Mouse (Mus musculus): ENCODE measurements around the gene Olr1. TPM values are rescaled to one million over a fixed set of nuclear protein-coding genes. Genes with fewer than 3 reads are reported as not detected.
"Not testable (repeated sequence)": the region's sequence is repeated elsewhere in the genome, so short reads cannot be mapped to it uniquely, and the experiment has no call there.

Olr1 gene
- total RNA-seq, 4 experiments from 2014 or later, result 0.14 TPM; not detected in 3

DNA sequence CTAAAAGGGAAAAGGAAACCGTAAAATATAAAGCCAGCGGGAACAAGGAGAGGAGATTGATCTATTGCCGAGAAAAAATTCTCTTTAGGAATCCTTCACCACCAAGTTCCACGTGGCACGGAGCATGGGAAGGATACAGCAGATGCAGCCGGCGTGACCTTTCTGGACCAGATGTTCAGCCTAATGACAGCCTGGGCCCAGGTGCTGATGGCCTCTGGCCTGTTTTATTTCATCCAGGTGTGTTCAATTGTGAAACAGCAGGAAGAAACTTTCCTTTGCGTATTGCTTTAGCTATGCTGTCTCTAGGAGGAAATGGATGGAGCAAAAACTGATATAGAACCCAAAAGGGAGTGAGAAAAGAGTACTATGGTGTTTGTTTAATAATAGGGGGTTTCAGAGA is 5.9 kb upstream of the Olr1 start:
- no peak for DNase-seq (ENCODE audit: low spot score in 2 of 2)

DNA sequence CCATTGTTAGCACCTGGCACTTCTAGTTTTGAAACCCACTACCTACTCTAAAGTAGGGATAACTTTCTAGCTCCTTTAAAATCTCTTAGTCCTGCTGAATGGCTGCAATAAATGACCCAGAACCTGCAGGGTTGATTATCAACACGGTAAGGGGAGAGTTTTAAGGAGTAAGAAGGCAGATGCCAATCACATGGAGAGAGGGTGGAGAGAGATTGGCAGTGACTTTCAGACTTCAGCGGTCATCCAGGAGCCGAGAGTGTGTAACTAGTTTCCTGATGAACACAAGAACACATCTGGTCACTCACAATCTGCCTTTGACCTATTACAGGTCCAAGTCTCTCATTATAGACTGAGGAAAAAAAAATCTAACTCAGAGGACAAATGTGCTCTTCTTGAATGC is 5.4 kb upstream of the Olr1 start, which contains the start of gene Tmem52b:
TSS of gene Tmem52b (plus strand) at position 189 of the 400 bp plus-strand sequence.
- DNase-seq (ENCODE audit: low spot score in 2 of 2), result no peak

DNA sequence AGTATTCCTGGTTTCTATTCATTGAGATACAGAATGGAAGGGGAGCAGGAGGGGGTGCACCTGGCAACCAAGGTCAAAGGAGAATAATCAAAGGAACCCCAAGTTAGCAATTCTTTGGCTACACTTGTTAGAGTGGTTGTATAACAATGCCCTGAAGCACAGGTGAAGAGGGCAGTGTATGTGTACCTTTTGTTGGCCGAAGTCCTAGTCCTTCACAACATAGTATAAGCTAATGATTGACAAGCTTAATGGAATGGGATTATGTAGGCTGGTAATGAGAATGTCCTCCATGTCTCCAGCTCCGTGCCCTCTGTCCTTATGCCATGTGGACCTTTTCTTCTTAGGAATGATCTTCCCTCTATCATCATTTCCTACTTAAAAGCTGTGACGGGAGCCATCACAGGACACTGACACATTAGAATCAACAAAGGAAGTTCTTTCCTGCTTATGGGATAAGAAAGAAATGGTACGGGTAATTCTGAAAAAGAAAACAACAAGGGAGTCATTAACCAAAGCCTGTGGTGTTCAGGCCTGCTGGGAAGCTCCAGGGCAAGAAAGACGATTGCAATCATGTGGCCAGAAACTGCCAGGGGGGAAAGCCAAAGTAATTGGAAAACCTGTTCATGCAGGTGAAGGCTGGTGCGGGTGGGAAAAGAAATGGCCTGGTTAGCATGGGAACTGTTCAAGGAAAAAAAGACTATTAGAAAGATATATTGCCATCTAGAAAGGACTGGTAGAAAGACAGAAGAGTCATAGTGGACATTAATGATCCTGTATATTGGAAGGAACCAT is 3.4 kb upstream of the Olr1 start:
- no peak for DNase-seq (ENCODE audit: low spot score in 2 of 2)

DNA sequence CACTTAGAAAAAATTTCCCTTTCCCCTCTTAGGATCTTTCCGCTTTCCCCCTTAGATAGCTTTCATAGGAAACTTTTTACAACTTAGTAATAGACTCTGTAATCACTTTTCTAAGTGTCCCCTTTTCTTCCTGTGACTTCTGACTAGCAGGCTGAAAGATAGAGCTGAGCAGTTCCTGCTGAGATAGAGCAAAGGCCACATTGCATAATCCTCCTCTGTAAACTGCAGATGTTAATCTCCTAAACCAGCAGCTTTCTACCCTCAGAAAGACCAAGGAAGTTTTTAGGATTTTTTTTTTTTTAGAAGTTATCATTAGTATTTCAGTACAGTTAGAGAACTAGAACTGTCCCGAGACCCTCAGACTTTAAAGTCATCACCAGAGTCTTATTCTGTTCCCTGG is 3.5 kb downstream of the Olr1 start:
- DNase-seq (ENCODE audit: low spot score in 2 of 2), result no peak

DNA sequence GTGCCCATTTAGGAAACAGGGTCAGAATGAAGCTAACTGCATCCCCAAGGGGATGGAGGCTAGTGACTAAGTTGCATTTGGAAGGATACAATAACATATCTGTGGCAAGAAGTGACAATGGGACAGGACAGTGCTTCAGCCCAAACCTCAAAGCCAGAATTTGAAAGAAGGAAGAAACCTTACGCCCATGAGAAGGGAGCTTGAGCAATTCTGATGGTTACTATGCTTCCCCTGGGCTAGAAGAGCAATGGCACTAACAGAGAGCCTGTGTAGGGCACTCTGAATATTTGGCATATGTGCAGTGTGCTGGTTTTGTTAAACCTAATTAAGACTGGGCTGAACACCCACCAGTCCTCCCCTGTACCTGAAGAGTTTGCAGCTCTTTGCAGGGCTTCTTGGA is 7.4 kb downstream of the Olr1 start:
- DNase-seq (ENCODE audit: low spot score in 2 of 2), result not testable (repeated sequence)

DNA sequence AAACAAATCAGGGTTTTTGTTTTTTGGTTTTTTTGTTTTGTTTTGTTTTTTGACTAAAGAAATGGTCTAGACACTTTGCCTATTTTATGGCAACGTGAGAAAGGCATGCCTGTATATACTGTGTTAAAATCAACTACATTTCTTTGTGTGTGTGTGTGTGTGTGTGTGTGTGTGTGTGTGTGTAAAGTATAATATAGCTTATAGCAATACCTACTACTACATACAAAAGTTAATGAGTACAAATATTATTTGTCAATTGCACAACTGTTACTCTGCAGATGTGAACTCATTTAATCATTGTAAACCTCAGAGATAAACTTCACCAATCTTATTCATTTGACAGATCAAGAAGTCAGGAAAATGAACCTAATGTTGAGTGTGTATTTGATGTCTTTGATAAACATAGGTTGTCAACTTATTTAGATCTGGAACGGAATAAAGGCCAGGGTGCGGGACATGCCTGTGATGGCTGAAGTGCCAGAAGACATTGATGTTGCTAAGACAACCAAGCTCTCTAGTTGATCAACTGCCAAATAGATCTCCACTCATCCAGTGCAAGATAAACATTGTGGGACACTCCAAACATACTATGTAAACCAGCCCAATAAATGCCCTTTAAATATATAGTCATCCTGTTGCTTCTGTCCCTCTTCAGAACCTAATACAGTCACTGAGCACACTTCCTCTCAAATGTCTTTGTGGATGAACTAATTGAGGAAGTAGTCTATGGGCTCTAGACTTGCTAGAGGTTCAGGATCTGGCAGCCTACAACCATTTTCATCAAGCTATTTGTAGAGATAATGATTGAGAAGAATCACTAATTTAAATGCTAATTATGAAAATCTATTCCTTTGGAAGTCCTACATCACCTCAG is 9.4 kb downstream of the Olr1 start:
- DNase-seq (ENCODE audit: low spot score in 2 of 2), result no peak

DNA sequence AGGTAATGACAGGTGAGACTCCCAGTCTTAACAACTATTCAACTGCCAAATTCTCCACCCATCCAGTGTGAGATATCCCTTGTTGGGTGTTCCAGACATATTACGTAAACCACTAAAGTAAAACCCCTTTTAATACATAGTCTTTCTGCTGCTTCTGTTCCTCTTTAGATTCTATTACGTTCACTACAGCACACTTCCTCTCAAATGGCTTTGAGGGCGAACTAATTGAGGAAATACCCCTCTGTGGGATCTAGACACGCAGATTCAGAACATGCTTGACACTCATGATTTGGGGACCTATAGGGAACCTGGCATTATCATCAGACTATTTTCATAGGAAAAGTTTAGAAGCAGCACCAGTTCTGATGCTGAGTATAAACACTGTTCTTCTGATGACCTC is 12.0 kb downstream of the Olr1 start:
- DNase-seq (ENCODE audit: low spot score in 2 of 2), result no peak

DNA sequence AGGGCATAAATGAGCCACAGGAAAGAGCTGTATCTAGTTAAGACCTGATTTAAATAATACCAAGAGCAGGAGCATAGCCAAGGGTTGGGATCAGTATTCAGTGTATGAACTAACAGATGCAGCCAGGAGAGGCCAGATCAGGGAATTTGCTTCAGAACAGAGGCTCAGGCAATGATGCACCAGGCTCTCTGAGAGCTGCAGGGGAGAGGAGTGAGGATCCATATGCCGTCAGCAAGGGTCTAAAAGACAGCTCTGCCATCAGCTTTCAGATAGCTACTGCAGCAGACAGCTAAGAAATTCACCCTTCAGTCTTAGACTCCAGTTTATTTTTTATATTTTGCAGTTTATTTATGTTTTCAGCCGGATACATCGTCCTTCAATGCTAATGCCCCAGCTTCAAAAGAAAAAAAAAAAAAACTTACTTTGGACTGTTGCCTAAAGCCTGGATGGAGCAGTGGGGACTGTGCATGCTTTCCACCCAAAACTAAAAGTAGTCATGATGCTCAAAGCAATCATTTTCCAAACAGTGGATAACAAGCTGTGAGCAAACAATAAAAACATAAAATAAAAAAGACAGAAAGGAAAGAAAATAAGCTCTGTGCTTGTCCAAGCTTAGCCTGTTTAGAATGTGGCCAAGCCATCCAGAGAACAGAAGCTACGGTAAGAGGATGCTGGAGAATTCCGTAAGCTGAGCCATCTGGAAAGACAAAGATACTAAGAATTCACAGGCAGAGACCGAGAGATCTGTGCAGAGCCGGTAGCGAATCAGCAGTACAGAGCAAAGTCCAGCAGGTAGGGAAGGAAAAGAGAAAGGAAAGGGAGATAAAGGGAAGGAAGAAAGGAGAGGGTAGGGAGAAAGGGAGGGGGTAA is 26.6 kb downstream of the Olr1 start:
- DNase-seq (ENCODE audit: low spot score in 2 of 2), result no peak

DNA sequence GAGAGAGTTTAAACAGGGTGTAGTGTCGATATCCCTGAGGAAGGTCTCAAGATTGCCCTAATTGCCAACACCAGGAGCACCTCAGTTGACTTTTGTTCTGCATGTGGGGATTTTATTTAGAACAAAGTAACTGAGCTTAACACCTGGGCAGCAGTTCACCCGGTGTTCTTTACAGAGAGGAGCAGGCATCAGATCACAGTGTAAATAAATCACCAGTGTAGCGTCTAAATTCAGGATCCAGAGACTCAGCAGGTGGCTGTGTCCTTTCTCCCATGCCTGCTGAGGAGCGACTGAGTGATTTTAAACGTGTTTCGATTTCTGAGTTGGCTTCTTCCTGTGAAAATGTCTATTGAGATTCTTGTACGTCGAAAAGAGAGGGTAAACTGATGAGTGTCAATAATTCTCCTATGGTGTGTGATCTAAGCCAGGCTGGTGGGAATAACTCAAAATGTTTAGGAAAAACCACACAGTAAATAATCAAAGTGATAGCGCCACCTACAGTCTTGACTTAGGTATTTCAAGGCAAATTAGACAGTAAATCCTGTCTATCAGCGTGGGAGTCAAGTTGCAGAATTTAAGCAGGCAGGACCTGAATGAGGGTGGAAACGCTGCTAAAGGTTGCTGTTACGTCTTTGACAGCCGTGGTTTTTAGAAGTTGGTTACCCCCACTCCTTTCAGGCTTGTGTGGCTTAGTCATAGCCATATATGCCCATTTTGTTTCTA is 30.4 kb downstream of the Olr1 start:
- DNase-seq (ENCODE audit: low spot score in 2 of 2), result no peak

DNA sequence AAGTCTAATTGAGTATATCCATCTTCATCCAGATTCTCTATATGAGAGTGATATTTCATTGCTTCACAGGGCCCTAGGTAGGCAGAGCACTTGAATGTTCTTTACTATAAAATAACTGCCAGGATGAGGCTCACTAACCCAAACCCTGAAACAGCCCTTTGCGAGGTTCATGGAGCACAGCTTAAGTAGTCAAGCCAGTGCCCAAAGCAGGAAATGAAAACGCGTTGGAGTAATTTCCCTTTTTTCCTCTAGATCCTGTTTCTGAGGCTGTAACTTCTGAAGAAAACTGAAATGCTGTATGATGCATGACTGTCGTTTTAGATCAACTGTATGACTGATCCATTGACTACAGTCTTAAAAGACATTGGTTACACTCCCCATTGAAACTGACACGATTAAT is 34.3 kb downstream of the Olr1 start:
- no peak for DNase-seq (ENCODE audit: low spot score in 2 of 2)

DNA sequence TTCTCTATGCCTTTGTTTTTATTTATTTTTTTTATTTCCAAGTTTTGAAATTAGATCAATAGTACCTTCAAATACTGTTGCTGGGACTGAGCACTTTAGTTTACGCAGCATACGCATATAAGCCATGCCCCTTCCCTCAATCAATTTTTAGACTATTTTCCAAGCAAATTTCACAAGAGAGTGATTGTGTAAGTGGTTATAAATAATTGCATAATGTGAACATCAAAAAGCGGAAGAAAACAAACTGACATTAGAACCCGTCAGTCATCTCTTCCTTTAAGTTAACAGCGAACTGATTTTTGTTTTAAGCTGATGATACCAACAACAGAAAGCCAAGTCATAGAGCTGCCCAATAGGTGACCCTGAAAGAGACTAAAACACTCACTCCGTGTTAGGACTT is 35.6 kb downstream of the Olr1 start:
- DNase-seq (ENCODE audit: low spot score in 2 of 2), result no peak

DNA sequence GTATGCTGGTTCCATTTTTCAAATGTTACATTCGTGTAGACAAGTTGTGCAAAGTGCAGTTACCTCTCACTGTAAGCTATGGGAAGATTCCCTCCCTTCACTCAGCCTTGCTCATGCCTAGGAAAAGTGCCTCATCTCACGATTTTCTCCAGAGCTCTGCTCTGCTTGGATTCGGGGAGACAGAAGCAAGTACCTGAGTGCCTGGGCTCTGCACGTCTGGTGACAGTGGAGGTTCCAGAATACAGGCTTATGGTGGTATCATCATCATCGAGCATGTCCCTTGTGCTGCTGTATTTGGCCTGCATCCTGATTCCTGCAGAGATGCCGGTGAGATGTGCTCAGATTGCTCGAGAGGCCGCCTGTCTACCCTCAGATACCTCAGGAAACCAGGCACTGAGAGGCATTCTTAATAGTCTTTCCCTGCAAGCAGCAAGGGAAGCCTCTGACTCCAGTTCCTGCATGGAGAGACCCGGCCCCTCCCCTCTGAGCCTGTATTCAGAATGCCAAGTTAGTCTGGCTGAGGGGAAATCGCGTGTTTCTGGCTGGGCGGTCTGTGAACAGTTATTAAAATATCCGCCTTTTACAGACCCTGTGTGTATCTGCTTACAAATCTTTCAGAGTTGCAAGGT is 55.4 kb downstream of the Olr1 start, which contains the start of gene Clec1a:
TSS of gene Clec1a (minus strand) at position 590 of the 629 bp plus-strand sequence.
- no peak for DNase-seq (ENCODE audit: low spot score in 2 of 2)

DNA sequence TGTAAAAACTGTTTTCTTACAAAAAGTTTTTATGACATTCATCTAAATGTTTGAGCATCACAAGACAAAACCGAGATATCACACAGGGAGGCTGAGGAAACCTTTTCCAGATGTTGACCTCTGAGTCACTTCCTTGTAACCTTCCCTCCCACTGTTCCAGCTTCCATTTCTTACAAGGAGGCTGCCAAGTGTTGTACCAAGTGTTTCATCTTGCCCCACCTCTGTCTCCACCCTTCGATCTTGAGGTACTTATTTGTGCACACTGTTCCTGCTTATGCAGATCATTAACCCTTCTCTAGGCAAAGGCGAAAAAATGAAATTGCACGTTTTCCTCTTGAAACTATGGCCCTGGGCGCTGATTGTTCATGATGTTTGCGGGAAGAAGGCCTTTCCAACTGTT is 57.2 kb downstream of the Olr1 start:
- DNase-seq (ENCODE audit: low spot score in 2 of 2), result no peak

DNA sequence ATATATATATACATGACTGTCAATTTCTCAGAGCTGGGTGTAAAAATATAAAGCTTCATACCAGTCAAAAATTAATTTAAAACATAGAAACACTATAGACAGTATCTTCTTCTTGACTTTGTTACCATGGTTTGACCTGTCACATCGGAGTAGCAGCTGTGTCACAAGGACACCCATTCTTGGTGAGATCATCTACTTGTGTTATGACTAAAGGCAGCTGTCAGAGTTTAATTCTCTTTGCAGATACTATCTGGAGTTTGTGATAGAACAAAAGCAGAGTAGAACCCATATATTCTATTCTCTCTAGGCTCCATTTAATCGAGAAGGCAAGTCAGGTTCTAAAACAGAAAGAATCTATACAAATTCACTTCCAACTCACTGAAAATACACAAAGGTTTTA is 68.9 kb downstream of the Olr1 start:
- no peak for DNase-seq (ENCODE audit: low spot score in 2 of 2)

DNA sequence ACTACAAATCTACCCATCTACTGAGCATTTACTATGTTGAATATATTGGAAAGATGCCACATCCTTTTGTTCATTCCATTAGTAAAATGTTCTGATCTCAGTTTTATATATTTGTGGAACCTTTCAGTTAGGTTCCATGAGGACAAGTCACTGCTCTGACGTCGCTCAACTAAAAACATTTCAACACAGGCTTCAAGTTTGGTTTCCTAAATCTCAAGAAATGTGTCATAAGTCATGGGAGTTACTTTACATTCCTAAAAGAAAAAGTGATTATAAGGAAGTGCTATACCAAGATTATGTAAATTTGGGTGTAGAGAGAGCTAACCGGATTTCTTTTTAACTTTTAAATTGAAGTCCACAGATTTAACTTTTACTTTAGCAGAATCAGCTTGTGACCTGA is 70.9 kb downstream of the Olr1 start:
- DNase-seq (ENCODE audit: low spot score in 2 of 2), result no peak

Other genes with a start within 250 kb of the Olr1 start
- not detected for gene Cd69, start 231.7 kb downstream of the Olr1 start, total RNA-seq (2022)
- gene 4922502D21Rik, start 175.4 kb downstream of the Olr1 start, total RNA-seq (2022), result not detected
- under 1 TPM; 0.44 to 0.74 (median 0.58) TPM for gene Clec12a, start 164.5 kb downstream of the Olr1 start, total RNA-seq (2022)
- gene Clec12b, start 121.3 kb downstream of the Olr1 start, total RNA-seq (2022), result not detected
- 1 to 10 TPM in 1 of 4 experiments, under 1 TPM in 1, not detected in 2; 0.46 to 1.3 TPM for gene Clec1b, start 109.9 kb downstream of the Olr1 start, total RNA-seq (2022)
- gene Clec9a, start 98.3 kb downstream of the Olr1 start, total RNA-seq (2022), result under 1 TPM in 2 of 4 experiments, not detected in 2; 0.14 to 0.30 TPM
- 1 to 10 TPM in 3 of 4 experiments, under 1 TPM in 1; 0.58 to 1.9 (median 1.4) TPM for gene Clec1a, start 55.2 kb downstream of the Olr1 start, total RNA-seq (2022)
- gene Tmem52b, start 5.4 kb upstream of the Olr1 start, total RNA-seq (2022), result not detected
- gene Gabarapl1, start 26.0 kb upstream of the Olr1 start, total RNA-seq (2022), result 100 to 1,000 TPM; 760 to 878 (median 821) TPM
- gene Klre1, start 70.7 kb upstream of the Olr1 start, total RNA-seq (2022), result not detected
- not detected for gene Klrd1, start 84.6 kb upstream of the Olr1 start, total RNA-seq (2022)
- not detected for gene Klrk1, start 116.7 kb upstream of the Olr1 start, total RNA-seq (2022)
- gene Klrc3, start 136.2 kb upstream of the Olr1 start, total RNA-seq (2022), result not detected
- not detected for gene Klrc2, start 153.5 kb upstream of the Olr1 start, total RNA-seq (2022)
- not detected for gene Klrc1, start 171.8 kb upstream of the Olr1 start, total RNA-seq (2022)
- not detected for gene Klri1, start 210.0 kb upstream of the Olr1 start, total RNA-seq (2022)
- gene Klri2, start 233.3 kb upstream of the Olr1 start, total RNA-seq (2022), result not detected

Measured in left cerebral cortex, adult 8-10 months (tissue).